Mouse (Mus musculus) gastrocnemius, postnatal 10 days (tissue): ENCODE data around the gene Slc15a2. TPM values are rescaled to one million over a fixed set of nuclear protein-coding genes. Genes with fewer than 3 reads are reported as not detected.

ENCODE experiments used
- DNase-seq: peaks from one replicate; pipeline ENCODE4 v3.0.0; 2021; ENCODE audit warnings: mixed read lengths
- long read RNA-seq, 2 experiments: library from polyadenylated mRNA; stranded (forward); transcript quantifications; one replicate each; pipeline ENCODE4 v2.0.0; 2021
- total RNA-seq, 2 experiments: library from RNA; stranded (reverse); gene quantifications; 2 replicates each; pipeline ENCODE4 v1.2.3; 2021

The Slc15a2 gene
- 1 to 10 TPM in 1 of 2 experiments, under 1 TPM in 1; 0.97 to 4.3 TPM for total RNA-seq
- long read RNA-seq, experiment 1: 0 reads
- long read RNA-seq, experiment 2, partial matches to known transcripts: 0 of 4 reads
- long read RNA-seq, experiment 2, other reads (novel, unspliced or antisense): 4 of 4 reads

GRCm38 (mm10) chr16:36784594-36785313 is at the start of gene Slc15a2:
Gene Slc15a2, minus strand, starts transcription at chr16:36784962.
- peak; percentile 4 for DNase-seq

DNA sequence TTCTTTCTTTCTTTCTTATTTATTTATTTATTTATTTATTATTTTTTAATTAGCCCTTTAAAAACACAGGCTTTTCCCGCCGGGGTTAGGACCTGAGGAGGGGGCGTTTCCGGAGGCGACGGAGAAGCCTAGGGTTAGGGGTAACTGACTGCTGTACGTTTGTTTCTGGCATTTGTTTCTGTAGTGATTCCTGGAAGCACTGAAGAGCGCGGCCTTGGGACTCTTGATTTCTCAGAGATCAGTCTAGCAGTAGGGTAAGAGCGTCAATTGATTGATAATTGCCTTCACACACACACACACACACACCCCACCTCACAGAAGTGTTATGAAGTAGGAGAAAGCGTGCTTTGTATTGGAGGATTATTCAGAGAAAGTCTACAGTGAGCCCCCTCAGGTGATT is 44.1 kb upstream of the Slc15a2 start:
- DNase-seq: no peak

- DNase-seq: peak; percentile 77
Observed at GRCm38 (mm10) chr16:36828054-36828786, 43.5 kb upstream of the Slc15a2 start, which contains the start of gene Iqcb1. Gene Iqcb1, plus strand, starts transcription at chr16:36828385.

- DNase-seq: no peak
Observed at GRCm38 (mm10) chr16:36827611-36828053, 42.9 kb upstream of the Slc15a2 start.

GRCm38 (mm10) chr16:36821474-36821873 is 36.7 kb upstream of the Slc15a2 start:
- DNase-seq: no peak

DNA sequence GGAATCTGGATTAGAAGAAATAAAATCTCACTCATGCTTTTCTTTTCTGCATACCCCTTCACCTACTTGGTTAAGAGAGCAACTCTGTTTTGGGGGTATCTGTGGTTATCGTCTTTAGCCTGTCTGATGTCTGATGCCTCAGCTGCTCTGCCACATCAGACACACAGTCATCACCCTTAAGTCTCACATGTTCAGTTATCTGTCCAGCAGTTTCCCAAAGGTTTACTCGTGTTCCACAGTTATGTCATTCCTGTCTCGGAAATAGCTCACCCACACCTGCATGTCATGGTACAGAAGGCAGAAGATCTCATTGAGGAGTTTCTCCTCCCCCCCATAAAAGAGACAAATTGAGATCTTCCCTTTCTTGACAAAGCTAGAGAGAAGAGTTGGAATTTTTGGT is 36.0 kb upstream of the Slc15a2 start:
- DNase-seq: no peak

GRCm38 (mm10) chr16:36820016-36820415 is 35.3 kb upstream of the Slc15a2 start:
- DNase-seq: no peak

DNA sequence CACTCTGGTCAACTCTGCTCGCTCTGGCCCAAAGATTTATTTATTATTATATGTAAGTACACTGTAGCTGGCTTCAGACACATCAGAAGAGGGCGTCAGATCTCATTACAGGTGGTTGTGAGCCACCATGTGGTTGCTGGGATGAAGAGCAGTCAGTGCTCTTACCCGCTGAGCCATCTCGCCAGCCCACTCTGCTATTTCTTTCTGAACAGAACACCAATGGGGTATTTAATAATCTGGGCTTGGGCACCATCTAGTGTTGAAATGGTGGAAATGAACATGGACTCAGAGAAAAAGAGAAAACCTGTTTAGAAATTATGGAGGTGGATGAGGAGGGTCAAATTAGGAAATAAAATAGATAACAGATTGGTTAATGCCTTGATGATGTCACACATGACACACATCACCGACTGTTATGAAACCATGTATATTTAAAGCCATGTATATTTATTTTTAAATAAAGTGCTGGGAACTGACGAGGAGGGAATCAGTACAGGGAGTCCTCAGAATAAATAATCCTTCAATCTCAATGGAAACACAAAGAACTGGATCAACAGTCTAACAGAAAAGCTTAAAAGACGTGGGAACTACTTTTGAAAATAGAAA is 32.7 kb upstream of the Slc15a2 start:
- peak; percentile 47 for DNase-seq

GRCm38 (mm10) chr16:36816916-36817315 is 32.2 kb upstream of the Slc15a2 start:
- DNase-seq: no peak

DNA sequence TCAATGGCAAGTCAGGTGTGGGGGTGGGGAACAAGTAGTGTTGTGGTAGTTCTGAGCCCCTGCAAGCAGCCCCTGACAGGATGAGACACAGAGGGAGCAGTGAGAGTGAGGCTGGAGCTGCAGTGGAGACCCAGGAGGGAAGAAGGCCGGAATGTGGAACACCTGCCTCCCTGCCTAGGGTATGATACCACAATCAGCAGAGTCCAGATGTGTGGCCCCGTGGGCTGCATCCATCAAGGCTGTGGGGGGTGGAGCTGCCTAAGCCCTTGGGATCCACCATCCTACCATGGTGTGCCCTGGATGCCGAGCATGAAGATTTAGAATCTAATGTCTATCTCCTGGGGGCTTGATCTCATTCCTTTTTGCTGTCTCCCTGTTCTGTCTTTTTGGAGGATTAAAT is 28.9 kb upstream of the Slc15a2 start:
- no peak for DNase-seq

GRCm38 (mm10) chr16:36808616-36809015 is 23.9 kb upstream of the Slc15a2 start:
- DNase-seq: no peak

- no peak for DNase-seq
Observed at GRCm38 (mm10) chr16:36802361-36802760, 17.6 kb upstream of the Slc15a2 start.

- no peak for DNase-seq
Observed at GRCm38 (mm10) chr16:36798334-36798733, 13.6 kb upstream of the Slc15a2 start.

GRCm38 (mm10) chr16:36794976-36795375 is 10.2 kb upstream of the Slc15a2 start:
- DNase-seq: no peak

DNA sequence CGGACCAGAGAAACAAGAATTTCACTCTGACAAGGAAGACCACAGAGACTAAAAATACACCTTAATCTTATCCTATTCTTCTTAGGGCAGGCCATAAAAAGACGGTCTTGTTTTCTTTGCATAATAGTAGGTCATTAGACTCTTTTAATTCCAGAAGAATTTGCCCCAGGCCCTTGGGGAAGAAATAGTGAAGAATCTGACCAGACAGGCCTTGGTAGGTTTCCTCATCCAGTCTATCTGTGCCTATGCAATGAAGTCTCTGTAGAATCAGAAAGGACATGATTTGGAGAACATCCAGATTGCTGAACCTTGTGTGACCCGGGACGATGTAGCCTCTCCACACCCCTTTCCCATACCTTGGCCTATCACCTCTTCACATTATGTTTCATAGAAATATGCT is 5.4 kb upstream of the Slc15a2 start:
- DNase-seq: no peak

- DNase-seq: no peak
Observed at GRCm38 (mm10) chr16:36786466-36786865, 1.7 kb upstream of the Slc15a2 start.

DNA sequence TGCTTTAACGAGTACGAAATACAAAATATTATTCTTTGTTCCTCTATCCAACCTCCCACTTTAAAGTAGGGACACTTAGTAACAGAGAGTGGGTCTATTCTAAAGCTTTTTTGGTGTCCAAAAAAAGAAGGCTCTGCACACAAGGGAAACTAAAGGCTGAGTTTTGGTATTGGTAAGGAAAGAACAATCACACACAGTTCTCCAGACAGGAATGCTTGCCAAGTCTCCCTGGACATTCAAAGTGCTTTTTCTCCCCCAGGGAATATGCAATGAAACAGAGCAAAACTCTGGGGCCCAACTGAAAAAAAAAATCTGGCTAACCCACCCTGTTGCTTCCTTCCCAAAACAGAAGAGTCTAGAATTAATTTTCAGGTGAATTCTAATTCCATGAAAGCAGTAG is 616 bp downstream of the Slc15a2 start:
- DNase-seq: no peak

GRCm38 (mm10) chr16:36775658-36776057 is 9.1 kb downstream of the Slc15a2 start:
- DNase-seq: no peak

GRCm38 (mm10) chr16:36772996-36773395 is 11.8 kb downstream of the Slc15a2 start:
- no peak for DNase-seq

DNA sequence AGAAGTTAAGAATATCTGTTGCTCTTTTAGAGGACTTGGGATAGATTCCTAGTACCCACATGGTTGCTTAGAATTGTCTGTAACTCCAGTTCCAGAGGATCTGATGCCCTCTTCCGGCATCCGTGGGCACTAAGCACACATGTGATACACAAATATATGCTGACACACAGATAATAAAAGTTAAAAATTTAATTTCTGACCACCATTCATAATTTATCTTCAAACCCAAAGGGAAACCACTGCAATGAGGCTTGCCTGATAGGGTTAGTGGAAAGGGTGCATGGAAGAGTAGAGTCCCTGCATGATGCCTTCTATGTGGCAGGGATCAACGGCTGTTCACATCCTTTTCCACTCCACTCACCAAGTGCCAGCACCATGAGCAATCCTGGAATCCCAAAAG is 13.1 kb downstream of the Slc15a2 start:
- DNase-seq: no peak

DNA sequence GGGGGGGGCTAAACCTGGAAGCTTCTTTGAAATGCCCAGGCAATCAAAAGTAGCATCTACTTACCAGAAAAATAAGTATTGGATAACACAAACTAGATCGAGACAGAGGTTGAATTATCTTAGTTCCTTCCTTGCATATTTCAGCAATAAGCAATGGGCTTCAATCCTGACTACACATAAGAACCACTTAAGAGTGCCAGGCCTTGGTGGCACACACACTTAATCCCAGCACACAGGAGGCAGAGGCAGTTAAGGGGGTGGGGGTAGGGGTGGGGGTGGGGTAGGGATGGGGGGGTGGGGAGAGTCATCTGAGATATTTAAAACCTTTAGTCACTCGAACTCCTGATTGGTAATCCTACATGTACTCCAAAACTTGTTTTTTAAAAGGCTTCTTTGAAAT is 13.5 kb downstream of the Slc15a2 start:
- no peak for DNase-seq

DNA sequence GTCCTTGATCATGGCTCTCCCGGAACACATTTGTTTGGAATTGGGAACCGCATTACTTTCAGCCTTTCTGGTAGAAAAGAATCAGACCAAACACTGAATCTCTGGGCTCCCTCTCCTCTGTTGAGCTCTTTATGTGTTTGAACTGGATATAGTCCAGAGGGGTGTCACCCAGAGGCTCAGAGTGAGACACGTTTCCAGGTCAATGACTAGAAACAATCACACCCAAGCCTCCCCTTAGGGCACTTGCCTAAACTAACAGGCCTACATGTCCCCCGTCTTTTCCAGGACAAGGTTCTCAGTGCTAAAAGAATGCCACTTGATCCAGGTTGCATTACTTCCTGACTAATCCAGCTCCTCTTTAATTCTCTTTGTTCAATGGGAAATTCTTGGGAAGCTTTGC is 13.9 kb downstream of the Slc15a2 start:
- DNase-seq: no peak

DNA sequence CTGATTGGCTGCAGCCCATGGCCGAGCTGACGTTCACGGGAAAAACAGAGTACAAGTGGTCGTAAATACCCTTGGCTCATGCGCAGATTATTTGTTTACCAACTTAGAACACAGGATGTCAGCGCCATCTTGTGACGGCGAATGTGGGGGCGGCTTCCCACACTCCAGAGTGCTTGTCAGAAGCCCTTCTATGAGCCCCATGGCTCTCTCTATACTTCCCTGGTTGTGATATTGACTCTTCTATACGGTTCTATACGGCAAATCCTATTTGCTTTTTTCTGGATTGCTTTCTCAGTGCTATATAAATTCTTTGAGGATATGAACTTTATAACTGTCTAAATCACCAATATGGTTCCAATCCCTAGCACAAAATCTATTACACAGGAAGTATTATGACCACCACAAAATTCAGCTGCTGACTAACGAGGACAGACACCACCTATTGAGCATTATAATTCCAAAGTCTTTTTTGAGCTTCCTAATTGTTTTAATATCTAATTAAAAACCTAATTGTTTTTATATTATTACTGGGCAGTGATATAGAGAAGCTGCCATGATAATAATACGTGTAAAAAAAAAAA is 14.5 kb downstream of the Slc15a2 start:
- no peak for DNase-seq
